8 mouse cellular contexts compared by ENCODE assay signal in the genomic region with DNA sequence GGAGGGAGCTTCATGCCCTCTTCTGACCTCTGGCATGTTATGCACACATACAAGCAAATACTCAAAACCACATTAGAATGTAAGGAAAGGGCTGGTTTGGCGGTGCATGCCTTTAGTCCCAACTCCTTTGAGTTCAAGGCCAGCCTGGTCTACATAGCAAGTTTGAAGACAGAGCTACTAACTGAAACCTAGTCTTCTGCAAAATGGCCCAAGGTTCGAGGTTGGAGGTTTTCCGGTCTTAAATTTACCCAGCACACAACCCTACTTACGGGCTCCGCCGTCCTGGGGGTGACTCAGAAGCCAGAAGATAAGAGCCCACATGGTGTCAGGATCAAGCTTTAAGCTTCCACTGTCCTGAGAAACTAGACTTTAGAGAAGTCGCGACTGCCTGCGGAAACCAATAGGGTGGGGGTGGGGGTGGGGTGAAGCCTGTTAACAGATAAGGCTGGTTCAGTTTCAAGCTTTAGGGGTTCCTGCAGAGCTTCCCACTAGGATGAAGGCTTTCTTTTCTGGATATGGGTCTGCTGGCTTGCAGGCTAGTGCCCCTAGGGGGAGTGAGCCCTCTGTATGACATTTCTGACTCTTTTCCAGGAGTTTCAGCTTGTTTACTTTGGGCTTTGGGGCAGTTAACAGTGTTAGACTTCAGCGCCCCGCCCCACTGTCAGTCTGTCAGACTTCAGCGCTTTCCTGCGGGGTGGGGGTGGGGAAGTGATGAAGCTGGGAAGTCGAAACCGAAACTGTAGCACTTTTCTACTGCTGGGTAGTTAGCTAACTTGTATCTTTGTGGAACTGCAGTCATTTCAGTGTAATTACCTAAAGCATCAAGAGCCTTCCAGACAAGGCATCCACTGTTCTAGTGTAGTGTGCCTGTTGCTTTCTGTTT. TPM values are rescaled to one million over a fixed set of nuclear protein-coding genes. Genes with fewer than 3 reads are reported as not detected.
DNase-seq lines count a peak whose midpoint lies in the region; ATAC-seq and TF ChIP-seq lines count a peak whose summit lies in the region.

Gene H2-T24, minus strand, starts transcription at position 370 of the 883 bp plus-strand sequence.

- peaks cover 12% of the 10 kb centered on the region for H3K4me1 ChIP-seq in brown adipose tissue, adult 24 weeks (ENCODE audit: control insufficient read depth, insufficient read depth, insufficient read length, low read length)
- peaks cover 3% of the 10 kb centered on the region; the same call in 1 of the 2 replicates for H3K4me1 ChIP-seq in heart, embryonic 11.5 days (ENCODE audit: control insufficient read depth, insufficient read depth, low read length)
- peaks cover 17% of the 10 kb centered on the region for H3K4me1 ChIP-seq in kidney, embryonic 15.5 days
- no peaks in the 10 kb centered on the region for H3K4me1 ChIP-seq in cerebellum, adult 2 months (ENCODE audit: control insufficient read depth, insufficient read depth, low read length)

- peak within 1 kb of the TSS; percentile 57 for H3K4me2 ChIP-seq in heart, embryonic 11.5 days
- H3K4me2 ChIP-seq in kidney, embryonic 15.5 days, result peak within 1 kb of the TSS; percentile 31

- TF ChIP-seq POLR2A in cerebellum, adult 2 months (IDR thresholded peaks at IDR 0.05; ENCODE audit: borderline replicate concordance, insufficient read depth, low read length), result no peak

- WGBS in heart, embryonic 11.5 days (ENCODE audit: insufficient replicate concordance), result 25% methylated on average over 15 of the region's 15 CpGs
- WGBS in kidney, embryonic 15.5 days, result 46% methylated on average over 15 of the region's 15 CpGs
- 45% methylated on average over 15 of the region's 15 CpGs for WGBS in cerebellum, adult 2 months

- peak; percentile 79; the same call in 1 of the 2 replicates for ATAC-seq in heart, embryonic 11.5 days (replicated peaks; ENCODE audit: insufficient number of reproducible peaks, low FRiP score, low TSS enrichment)
- peak; percentile 58 for ATAC-seq in kidney, embryonic 15.5 days (replicated peaks; ENCODE audit: low FRiP score)

- peak within 1 kb of the TSS; percentile 95 for H3K27ac ChIP-seq in brown adipose tissue, adult 24 weeks (replicated peaks; ENCODE audit: low read depth, low read length)
- peak within 1 kb of the TSS; percentile 75 for H3K27ac ChIP-seq in heart, embryonic 11.5 days (ENCODE audit: low read depth, low read length)
- H3K27ac ChIP-seq in kidney, embryonic 15.5 days, result no peak within 1 kb of the TSS
- H3K27ac ChIP-seq in cerebellum, adult 2 months (ENCODE audit: insufficient read depth, low read length), result no peak within 1 kb of the TSS

- H3K4me3 ChIP-seq in brown adipose tissue, adult 24 weeks (ENCODE audit: insufficient read depth, low read depth, low read length), result peak within 1 kb of the TSS; percentile 63
- peak within 1 kb of the TSS; percentile 25 for H3K4me3 ChIP-seq in heart, embryonic 11.5 days (ENCODE audit: low read depth, low read length)
- H3K4me3 ChIP-seq in kidney, embryonic 15.5 days (replicated peaks), result peak within 1 kb of the TSS; percentile 5; the same call in 1 of the 2 replicates
- no peak within 1 kb of the TSS for H3K4me3 ChIP-seq in cerebellum, adult 2 months (replicated peaks; ENCODE audit: insufficient read depth, low read depth, low read length)

- TF ChIP-seq CTCF in cerebellum, adult 2 months (IDR thresholded peaks at IDR 0.05; ENCODE audit: borderline replicate concordance, insufficient read depth, low read depth, low read length), result no peak

- H3K27me3 ChIP-seq in heart, embryonic 11.5 days (ENCODE audit: control insufficient read depth, insufficient read depth, low read length), result no peaks in the 10 kb centered on the region
- H3K27me3 ChIP-seq in kidney, embryonic 15.5 days, result no peaks in the 10 kb centered on the region
- no peaks in the 10 kb centered on the region for H3K27me3 ChIP-seq in cerebellum, adult 2 months (ENCODE audit: control insufficient read depth, insufficient read depth, low read length)

- no peaks in the 10 kb centered on the region for H3K36me3 ChIP-seq in heart, embryonic 11.5 days (ENCODE audit: control insufficient read depth, insufficient read depth, low read length)
- peaks cover 5% of the 10 kb centered on the region; the same call in 1 of the 2 replicates for H3K36me3 ChIP-seq in kidney, embryonic 15.5 days

- H3K9ac ChIP-seq in heart, embryonic 11.5 days (ENCODE audit: low read depth, low read length), result no peak within 1 kb of the TSS
- H3K9ac ChIP-seq in kidney, embryonic 15.5 days, result no peak within 1 kb of the TSS

- peak; percentile 41 to 47 for DNase-seq in layer of hippocampus, postnatal 10 days (ENCODE audit: low spot score in 2 of 2)
- DNase-seq in layer of hippocampus, postnatal 25 days (ENCODE audit: extremely low spot score in 1 of 2, low spot score in 1 of 2), result no peak
- DNase-seq in lung, postnatal 25 days (ENCODE audit: low spot score), result peak; percentile 86
- peak; percentile 63 to 75 for DNase-seq in spleen, postnatal 14 days (ENCODE audit: low spot score in 2 of 2)
- DNase-seq in cerebellum, adult 2 months, result no peak

- H3K9me3 ChIP-seq in heart, embryonic 11.5 days (replicated peaks; ENCODE audit: control insufficient read depth, low read length), result no peaks in the 10 kb centered on the region
- H3K9me3 ChIP-seq in kidney, embryonic 15.5 days (replicated peaks), result no peaks in the 10 kb centered on the region; the same call in 1 of the 2 replicates

RNA-seq across cellular contexts. Expression of gene H2-T24, which starts in this region (rescaled TPM):
- total RNA-seq in layer of hippocampus, postnatal 10 days (2021), result under 1 TPM; 0.54 to 0.80 TPM
- 1 to 10 TPM; 1.4 to 1.7 TPM for total RNA-seq in layer of hippocampus, postnatal 25 days (2021)
- 3.3 and 3.9 TPM in 2 replicates for polyA plus RNA-seq in brown adipose tissue, adult 24 weeks (2012; ENCODE audit: insufficient read depth, insufficient read length, missing spikeins)
- 2.9 and 3.1 TPM in 2 replicates for polyA plus RNA-seq in heart, embryonic 11.5 days (2014; fragmentation: Nextera tagmentation; extraction: Ambion mirVana)
- 2.9 and 3.5 TPM in 2 replicates for polyA plus RNA-seq in kidney, embryonic 15.5 days (2015; fragmentation: Nextera tagmentation; extraction: Ambion mirVana)
- 0.95 and 1.1 TPM in 2 replicates for polyA plus RNA-seq in cerebellum, adult 2 months (2012; rRNA removed)

Comparison
In these comparisons a context has a peak if more than half of its experiments do, and no peak if none do; other contexts are left out.
1. Peak in DNase-seq in layer of hippocampus, postnatal 10 days; RNA of the gene not detected or under 1 TPM.
2. DNase-seq: peak in lung, postnatal 25 days (single experiment) and spleen, postnatal 14 days (2 of 2); none in layer of hippocampus, postnatal 25 days (0 of 2) and cerebellum, adult 2 months (0 of 2).
3. H3K27ac ChIP-seq: peak in brown adipose tissue, adult 24 weeks (single experiment) and heart, embryonic 11.5 days (single experiment); none in kidney, embryonic 15.5 days (single experiment) and cerebellum, adult 2 months (single experiment).